Mouse (Mus musculus): ENCODE data around the gene Zzz3. TPM values are rescaled to one million over a fixed set of nuclear protein-coding genes. Genes with fewer than 3 reads are reported as not detected.

Gene Zzz3
- total and polyA plus RNA-seq, 3 experiments: 64.2 to 116 (median 94.9) TPM

- in situ Hi-C loops (cut with MboI; ENCODE audit: low pct_ligation_motif_present, low pct_unique_long_range_greater_than_20kb, low sequenced_read_pairs) (no loop called here), dilution Hi-C loops (cut with MboI; ENCODE audit: extremely low pct_ligation_motif_present, extremely low pct_unique_long_range_greater_than_20kb, low sequenced_read_pairs) (no loop called here)
- no peak overlapping the region for H3K9ac ChIP-seq (ENCODE audit: insufficient read depth, low read depth)
- H3K4me2 ChIP-seq (ENCODE audit: insufficient read depth, low read depth, poor library complexity, severe bottlenecking): no peak overlapping the region
- H3K27me3 ChIP-seq (replicated peaks): peaks cover 8% of the 10 kb centered on the region
- DNase-seq (ENCODE audit: extremely low read depth): no peak
- H3K9me3 ChIP-seq (replicated peaks; ENCODE audit: low read length): no peaks in the 10 kb centered on the region
- no peak for TF ChIP-seq TCF12 (IDR thresholded peaks at IDR 0.05; ENCODE audit: low read depth, low read length)
- no peak for TF ChIP-seq CHD1 (IDR thresholded peaks at IDR 0.05; ENCODE audit: low read depth, low read length)
- no peak for TF ChIP-seq ZC3H11A (IDR thresholded peaks at IDR 0.05; ENCODE audit: low read depth, low read length)
- TF ChIP-seq GABPA (IDR thresholded peaks at IDR 0.05; ENCODE audit: insufficient replicate concordance, low read depth, low read length): no peak
- TF ChIP-seq IRF4 (IDR thresholded peaks at IDR 0.05; ENCODE audit: low read depth, low read length): no peak
- TF ChIP-seq KAT2A (IDR thresholded peaks at IDR 0.05; ENCODE audit: insufficient replicate concordance, low read length): no peak
- TF ChIP-seq ETS1 (conservative IDR thresholded peaks at IDR 0.05; ENCODE audit: low read depth, low read length): no peak
- no peak for TF ChIP-seq USF2 (conservative IDR thresholded peaks at IDR 0.05; ENCODE audit: low read depth, low read length)
- TF ChIP-seq MYC (IDR thresholded peaks at IDR 0.05; ENCODE audit: low read depth, low read length): no peak
- TF ChIP-seq ZNF384 (IDR thresholded peaks at IDR 0.05; ENCODE audit: low read depth, low read length): no peak
- no peak for TF ChIP-seq PAX5 (IDR thresholded peaks at IDR 0.05; ENCODE audit: low read length)
- no peak for TF ChIP-seq MAFK (IDR thresholded peaks at IDR 0.05; ENCODE audit: insufficient replicate concordance, low read length)
- TF ChIP-seq CHD2 (IDR thresholded peaks at IDR 0.05; ENCODE audit: low read length): no peak
- no peak for TF ChIP-seq SMC3 (IDR thresholded peaks at IDR 0.05; ENCODE audit: low read depth, low read length)
- no peak for TF ChIP-seq POLR2A (IDR thresholded peaks at IDR 0.05; ENCODE audit: low read depth, low read length)
- TF ChIP-seq E2F4 (IDR thresholded peaks at IDR 0.05; ENCODE audit: insufficient replicate concordance, low read depth, low read length): no peak
- TF ChIP-seq UBTF (IDR thresholded peaks at IDR 0.05; ENCODE audit: low read depth, low read length): no peak
- no peak for TF ChIP-seq MXI1 (IDR thresholded peaks at IDR 0.05; ENCODE audit: low read depth, low read length)
- no peak for TF ChIP-seq JUN (IDR thresholded peaks at IDR 0.05; ENCODE audit: insufficient read depth, low read depth, low read length)
- H3K36me3 ChIP-seq (replicated peaks in 1 of 2; ENCODE audit: control insufficient read depth in 1 of 2, insufficient read depth in 1 of 2, low read length in 1 of 2): no peaks in the 10 kb centered on the region
- no peak overlapping the region for H3K27ac ChIP-seq (ENCODE audit: insufficient read depth, low read depth)
- H3K4me3 ChIP-seq (replicated peaks in 1 of 3; ENCODE audit: low read depth in 2 of 3, low read length in 2 of 3, poor library complexity in 1 of 3): no peak overlapping the region
- no peaks in the 10 kb centered on the region for H3K4me1 ChIP-seq (ENCODE audit: control insufficient read depth in 1 of 2, insufficient read depth in 2 of 2)
- no peaks in the 10 kb centered on the region for H3K79me2 ChIP-seq (replicated peaks; ENCODE audit: control insufficient read depth, extremely low read depth, insufficient read depth, poor library complexity, severe bottlenecking)
Measured at GRCm38 (mm10) chr3:152498968-152499696, 103.9 kb downstream of the Zzz3 start.

GRCm38 (mm10) chr3:152507900-152508299 is 112.6 kb downstream of the Zzz3 start:
- Histone ChIP-seq H3K27me3 (replicated peaks) (no peaks in the 10 kb centered on the region), H3K36me3 (replicated peaks in 1 of 2; ENCODE audit: control insufficient read depth in 1 of 2, insufficient read depth in 1 of 2, low read length in 1 of 2) (no peaks in the 10 kb centered on the region), H3K4me2 (ENCODE audit: insufficient read depth, low read depth, poor library complexity, severe bottlenecking) (no peak overlapping the region), H3K9ac (ENCODE audit: insufficient read depth, low read depth) (no peak overlapping the region), H3K4me1 (ENCODE audit: control insufficient read depth in 1 of 2, insufficient read depth in 2 of 2) (no peaks in the 10 kb centered on the region), H3K9me3 (replicated peaks; ENCODE audit: low read length) (peaks cover 3% of the 10 kb centered on the region), H3K27ac (ENCODE audit: insufficient read depth, low read depth) (no peak overlapping the region), H3K79me2 (replicated peaks; ENCODE audit: control insufficient read depth, extremely low read depth, insufficient read depth, poor library complexity, severe bottlenecking) (no peaks in the 10 kb centered on the region), H3K4me3 (replicated peaks in 1 of 3; ENCODE audit: low read depth in 2 of 3, low read length in 2 of 3, poor library complexity in 1 of 3) (no peak overlapping the region)
- no peak for TF ChIP-seq NRF1 (IDR thresholded peaks at IDR 0.05; ENCODE audit: low read depth, low read length)
- TF ChIP-seq CHD2 (IDR thresholded peaks at IDR 0.05; ENCODE audit: low read length): no peak
- TF ChIP-seq E2F4 (IDR thresholded peaks at IDR 0.05; ENCODE audit: insufficient replicate concordance, low read depth, low read length): no peak
- dilution Hi-C loops (cut with MboI; ENCODE audit: extremely low pct_ligation_motif_present, extremely low pct_unique_long_range_greater_than_20kb, low sequenced_read_pairs): no loop called here
- no peak for DNase-seq (ENCODE audit: extremely low read depth)
- in situ Hi-C loops (cut with MboI; ENCODE audit: low pct_ligation_motif_present, low pct_unique_long_range_greater_than_20kb, low sequenced_read_pairs): no loop called here

Data from CH12.LX (cell line).